Mouse (Mus musculus): ENCODE results near the gene Dmrtb1. TPM values are rescaled to one million over a fixed set of nuclear protein-coding genes. Genes with fewer than 3 reads are reported as not detected.

Dmrtb1 gene
- 0.15 and 0.23 TPM in 2 replicates for polyA plus RNA-seq (2012; rRNA removed)
- polyA plus RNA-seq (2014; fragmentation: Nextera tagmentation; extraction: Ambion mirVana): 0.15 and 0.18 TPM in 2 replicates

DNA sequence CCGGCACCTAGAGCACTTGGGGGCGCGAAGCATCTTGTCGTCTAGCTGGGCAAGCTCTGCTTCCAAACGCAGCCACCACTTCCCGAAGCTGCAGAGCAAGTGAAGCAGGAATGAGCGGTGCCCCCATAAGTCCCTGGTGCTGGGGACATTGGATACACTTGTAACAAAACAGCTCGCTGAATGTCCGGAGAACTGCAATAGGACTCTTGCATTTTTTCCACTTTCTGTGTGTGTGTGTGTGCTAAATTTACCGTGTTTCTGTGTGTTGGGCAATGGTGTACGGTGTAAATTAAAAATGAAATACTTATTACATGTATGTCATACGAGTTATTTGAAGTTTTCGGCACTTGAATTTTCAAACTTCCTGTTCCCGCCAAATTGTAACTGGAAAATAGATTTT is at the start of gene Dmrtb1:
Gene Dmrtb1 (minus strand): TSS at position 101 of the 400 bp plus-strand sequence.
- no peak within 1 kb of the TSS for H3K9ac ChIP-seq (ENCODE audit: low read depth, low read length, severe bottlenecking)
- no peaks in the 10 kb centered on the region for H3K36me3 ChIP-seq (ENCODE audit: control insufficient read depth, insufficient read depth, low read length)
- ATAC-seq (ENCODE audit: low FRiP score, low read depth) (no peak), DNase-seq (ENCODE audit: low spot score) (no peak)
- H3K9me3 ChIP-seq (ENCODE audit: control insufficient read depth, low read length): no peaks in the 10 kb centered on the region
- WGBS: 91% methylated on average over 14 of the region's 14 CpGs
- peaks cover 11% of the 10 kb centered on the region for H3K4me1 ChIP-seq (ENCODE audit: control insufficient read depth, insufficient read depth, low read length)
- H3K4me3 ChIP-seq (replicated peaks; ENCODE audit: low read length): no peak within 1 kb of the TSS
- H3K4me2 ChIP-seq (replicated peaks; ENCODE audit: low read depth, low read length, severe bottlenecking): no peak within 1 kb of the TSS
- no peak for TF ChIP-seq POLR2A (IDR thresholded peaks at IDR 0.05; ENCODE audit: borderline replicate concordance, extremely low read depth, insufficient read depth, insufficient read length)
- no peak within 1 kb of the TSS for H3K27ac ChIP-seq (replicated peaks; ENCODE audit: low read depth, low read length)
- no peaks in the 10 kb centered on the region for H3K27me3 ChIP-seq (ENCODE audit: control insufficient read depth, insufficient read depth, low read length)

DNA sequence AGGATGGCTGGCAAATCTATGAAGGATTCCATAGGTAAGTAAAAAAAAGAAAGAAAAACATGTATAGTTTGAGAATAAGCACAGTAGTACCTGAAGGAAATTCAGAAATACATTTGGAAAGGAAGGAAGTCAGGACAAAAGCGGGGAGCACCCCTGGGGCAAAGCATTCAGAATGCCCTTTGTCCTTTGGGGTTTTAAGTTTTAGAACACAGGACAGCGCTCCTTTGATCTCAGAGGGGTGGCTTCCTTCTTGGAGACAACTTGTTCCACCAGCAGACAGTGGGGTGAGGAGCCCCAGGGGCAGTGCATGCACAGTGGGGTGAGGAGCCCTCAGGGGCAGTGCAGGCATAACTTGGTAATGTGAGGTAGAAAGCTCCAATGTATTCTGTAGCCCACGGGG is 49.6 kb upstream of the Dmrtb1 start:
- H3K4me2 ChIP-seq (replicated peaks; ENCODE audit: low read depth, low read length, severe bottlenecking): no peak overlapping the region
- peaks cover 7% of the 10 kb centered on the region for H3K4me1 ChIP-seq (ENCODE audit: control insufficient read depth, insufficient read depth, low read length)
- H3K27ac ChIP-seq (replicated peaks; ENCODE audit: low read depth, low read length): no peak overlapping the region
- TF ChIP-seq POLR2A (IDR thresholded peaks at IDR 0.05; ENCODE audit: borderline replicate concordance, extremely low read depth, insufficient read depth, insufficient read length): no peak
- 33% methylated on average over 3 of the region's 3 CpGs for WGBS
- peaks cover 5% of the 10 kb centered on the region; the same call in 1 of the 2 replicates for H3K27me3 ChIP-seq (ENCODE audit: control insufficient read depth, insufficient read depth, low read length)
- H3K36me3 ChIP-seq (ENCODE audit: control insufficient read depth, insufficient read depth, low read length): no peaks in the 10 kb centered on the region
- H3K4me3 ChIP-seq (replicated peaks; ENCODE audit: low read length): no peak overlapping the region
- no peak for DNase-seq (ENCODE audit: low spot score)
- no peak for ATAC-seq (ENCODE audit: low FRiP score, low read depth)
- H3K9ac ChIP-seq (ENCODE audit: low read depth, low read length, severe bottlenecking): no peak overlapping the region
- no peaks in the 10 kb centered on the region for H3K9me3 ChIP-seq (ENCODE audit: control insufficient read depth, low read length)

GRCm38 (mm10) chr4:107732624-107733023 is 48.6 kb upstream of the Dmrtb1 start:
- TF ChIP-seq POLR2A (IDR thresholded peaks at IDR 0.05; ENCODE audit: borderline replicate concordance, extremely low read depth, insufficient read depth, insufficient read length): no peak
- peaks cover 7% of the 10 kb centered on the region for H3K4me1 ChIP-seq (ENCODE audit: control insufficient read depth, insufficient read depth, low read length)
- H3K27me3 ChIP-seq (ENCODE audit: control insufficient read depth, insufficient read depth, low read length): peaks cover 5% of the 10 kb centered on the region; the same call in 1 of the 2 replicates
- no peak overlapping the region for H3K27ac ChIP-seq (replicated peaks; ENCODE audit: low read depth, low read length)
- no peak overlapping the region for H3K4me2 ChIP-seq (replicated peaks; ENCODE audit: low read depth, low read length, severe bottlenecking)
- H3K36me3 ChIP-seq (ENCODE audit: control insufficient read depth, insufficient read depth, low read length): no peaks in the 10 kb centered on the region
- 12% methylated on average over 4 of the region's 4 CpGs for WGBS
- ATAC-seq (ENCODE audit: low FRiP score, low read depth): no peak
- no peak overlapping the region for H3K9ac ChIP-seq (ENCODE audit: low read depth, low read length, severe bottlenecking)
- H3K9me3 ChIP-seq (ENCODE audit: control insufficient read depth, low read length): no peaks in the 10 kb centered on the region
- no peak for DNase-seq (ENCODE audit: low spot score)
- H3K4me3 ChIP-seq (replicated peaks; ENCODE audit: low read length): no peak overlapping the region

GRCm38 (mm10) chr4:107732182-107732581 is 48.2 kb upstream of the Dmrtb1 start:
- 16% methylated on average over 4 of the region's 4 CpGs for WGBS
- Histone ChIP-seq H3K9me3 (ENCODE audit: control insufficient read depth, low read length) (no peaks in the 10 kb centered on the region), H3K27ac (replicated peaks; ENCODE audit: low read depth, low read length) (no peak overlapping the region), H3K4me2 (replicated peaks; ENCODE audit: low read depth, low read length, severe bottlenecking) (no peak overlapping the region), H3K27me3 (ENCODE audit: control insufficient read depth, insufficient read depth, low read length) (peaks cover 5% of the 10 kb centered on the region; the same call in 1 of the 2 replicates), H3K4me1 (ENCODE audit: control insufficient read depth, insufficient read depth, low read length) (peaks cover 7% of the 10 kb centered on the region), H3K9ac (ENCODE audit: low read depth, low read length, severe bottlenecking) (no peak overlapping the region), H3K4me3 (replicated peaks; ENCODE audit: low read length) (no peak overlapping the region), H3K36me3 (ENCODE audit: control insufficient read depth, insufficient read depth, low read length) (no peaks in the 10 kb centered on the region)
- ATAC-seq (ENCODE audit: low FRiP score, low read depth): no peak
- no peak for TF ChIP-seq POLR2A (IDR thresholded peaks at IDR 0.05; ENCODE audit: borderline replicate concordance, extremely low read depth, insufficient read depth, insufficient read length)
- DNase-seq (ENCODE audit: low spot score): no peak

GRCm38 (mm10) chr4:107731088-107731465 is 47.0 kb upstream of the Dmrtb1 start:
- H3K9me3 ChIP-seq (ENCODE audit: control insufficient read depth, low read length): no peaks in the 10 kb centered on the region
- ATAC-seq (ENCODE audit: low FRiP score, low read depth): no peak
- 39% methylated on average over 8 of the region's 8 CpGs for WGBS
- H3K36me3 ChIP-seq (ENCODE audit: control insufficient read depth, insufficient read depth, low read length): no peaks in the 10 kb centered on the region
- TF ChIP-seq POLR2A (IDR thresholded peaks at IDR 0.05; ENCODE audit: borderline replicate concordance, extremely low read depth, insufficient read depth, insufficient read length): no peak
- no peak overlapping the region for H3K9ac ChIP-seq (ENCODE audit: low read depth, low read length, severe bottlenecking)
- peaks cover 7% of the 10 kb centered on the region for H3K4me1 ChIP-seq (ENCODE audit: control insufficient read depth, insufficient read depth, low read length)
- peaks cover 5% of the 10 kb centered on the region; the same call in 1 of the 2 replicates for H3K27me3 ChIP-seq (ENCODE audit: control insufficient read depth, insufficient read depth, low read length)
- no peak overlapping the region for H3K4me3 ChIP-seq (replicated peaks; ENCODE audit: low read length)
- DNase-seq (ENCODE audit: low spot score): no peak
- no peak overlapping the region for H3K4me2 ChIP-seq (replicated peaks; ENCODE audit: low read depth, low read length, severe bottlenecking)
- no peak overlapping the region for H3K27ac ChIP-seq (replicated peaks; ENCODE audit: low read depth, low read length)

Data from limb, embryonic 14.5 days (tissue).